Mouse (Mus musculus): ENCODE results near the gene Adcy7.

GRCm38 (mm10) chr8:88357226-88357933 lies 85.2 kb downstream of the Adcy7 start:
- TF ChIP-seq CTCF (IDR thresholded peaks at IDR 0.05; ENCODE audit: low read depth, low read length) (no peak), POLR2A (IDR thresholded peaks at IDR 0.05; ENCODE audit: extremely low read depth, insufficient read depth, low read length) (no peak)
